Mouse (Mus musculus) embryonic facial prominence, embryonic 10.5 days (tissue): ENCODE measurements around the gene Exoc6b. TPM values are rescaled to one million over a fixed set of nuclear protein-coding genes. Genes with fewer than 3 reads are reported as not detected.

Experiments used
- DNase-seq: peaks from one replicate; pipeline ENCODE4 v3.0.0-alpha.2; 2017; ENCODE audit warnings: low spot score
- H3K27ac ChIP-seq: fragments of 300-500 bp; sonication (generic); replicated peaks from 2 replicates; pipeline ENCODE4 v1.5.1; 2016; ENCODE audit warnings: mild to moderate bottlenecking
- H3K27me3 ChIP-seq: fragments of 300-500 bp; sonication (generic); replicated peaks from 2 replicates; pipeline ENCODE4 v1.6.1; 2016; ENCODE audit warnings: low read depth, mild to moderate bottlenecking; ENCODE audit not compliant: poor library complexity, severe bottlenecking
- H3K36me3 ChIP-seq: fragments of 300-500 bp; sonication (generic); replicated peaks from 2 replicates; pipeline ENCODE4 v1.6.1; 2016; ENCODE audit warnings: mild to moderate bottlenecking, moderate library complexity
- H3K4me1 ChIP-seq: fragments of 300-500 bp; sonication (generic); 2 replicates; pipeline ENCODE4 v1.6.1; 2016
- H3K4me3 ChIP-seq: fragments of 300-500 bp; sonication (generic); 2 replicates; pipeline ENCODE4 v1.5.1; 2016; ENCODE audit warnings: mild to moderate bottlenecking, moderate library complexity
- H3K9me3 ChIP-seq: fragments of 300-500 bp; sonication (generic); 2 replicates; pipeline ENCODE4 v1.6.1; 2016; ENCODE audit warnings: mild to moderate bottlenecking
- WGBS: fragments of 180-500 bp; shearing (Covaris S2); methylation state at CpG from one replicate; pipeline ENCODE4 v1.1.7; 2016; 5-methylcytosine and 5-hydroxymethylcytosine counted together
- polyA plus RNA-seq: library from polyadenylated mRNA; unstranded; fragments of >200 nt; fragmentation: Nextera tagmentation; extraction: Ambion mirVana; gene quantifications from 2 replicates; pipeline ENCODE4 v1.2.1, GENCODE M21; 2016

Gene Exoc6b
- polyA plus RNA-seq, 1 experiment from 2014 or later = 27.4 TPM

DNA sequence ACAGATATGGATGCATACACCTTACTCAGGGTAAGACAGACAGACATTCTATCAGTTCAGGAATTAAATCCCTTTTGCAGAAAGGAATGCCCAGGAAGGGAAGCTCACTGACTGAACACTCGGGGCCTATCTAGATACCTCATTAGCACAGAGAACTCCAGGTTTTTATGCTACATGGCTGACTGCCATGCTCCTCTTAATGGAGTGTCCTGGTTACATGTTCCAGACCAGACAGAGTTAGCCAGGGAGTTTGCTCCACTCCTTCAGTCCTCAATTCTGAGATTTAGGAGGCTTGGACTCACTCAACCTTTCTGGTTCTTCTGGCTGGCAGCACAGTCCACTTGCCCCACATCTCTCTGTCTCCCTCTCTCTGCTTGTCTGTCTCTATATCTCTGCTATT, 106.3 kb downstream of the Exoc6b start:
- no peak for DNase-seq
- WGBS = 81% methylated on average over 1 of the region's 1 CpGs
- H3K27me3 ChIP-seq = no peaks in the 10 kb centered on the region
- H3K4me1 ChIP-seq = peaks cover 15% of the 10 kb centered on the region
- no peaks in the 10 kb centered on the region for H3K9me3 ChIP-seq
- H3K27ac ChIP-seq = no peak overlapping the region; the same call in 1 of the 2 replicates
- no peaks in the 10 kb centered on the region for H3K36me3 ChIP-seq
- H3K4me3 ChIP-seq = no peak overlapping the region

DNA sequence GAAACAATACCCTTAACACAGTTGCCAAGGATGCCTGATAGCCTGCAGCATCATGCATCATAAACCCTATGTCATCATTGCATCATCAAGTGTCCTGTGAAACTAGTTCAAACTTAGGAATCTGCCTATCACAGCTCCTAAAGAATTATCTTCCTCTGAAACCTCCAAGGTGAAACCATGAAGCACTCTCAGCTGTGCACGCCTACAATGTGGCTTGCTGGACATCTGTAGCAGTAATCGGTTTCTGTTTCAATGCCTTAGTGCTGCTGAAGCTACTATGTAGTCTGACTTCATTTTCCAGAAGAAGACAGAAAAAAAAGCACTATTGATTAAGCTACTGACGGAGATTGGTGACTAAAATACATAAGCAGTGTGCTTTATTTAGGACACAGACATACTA, 107.5 kb downstream of the Exoc6b start:
- H3K36me3 ChIP-seq = no peaks in the 10 kb centered on the region
- no peak for DNase-seq
- 88% methylated on average over 3 of the region's 3 CpGs for WGBS
- peaks cover 12% of the 10 kb centered on the region for H3K4me1 ChIP-seq
- H3K4me3 ChIP-seq = no peak overlapping the region
- H3K27me3 ChIP-seq = no peaks in the 10 kb centered on the region
- H3K27ac ChIP-seq = no peak overlapping the region
- H3K9me3 ChIP-seq = no peaks in the 10 kb centered on the region

DNA sequence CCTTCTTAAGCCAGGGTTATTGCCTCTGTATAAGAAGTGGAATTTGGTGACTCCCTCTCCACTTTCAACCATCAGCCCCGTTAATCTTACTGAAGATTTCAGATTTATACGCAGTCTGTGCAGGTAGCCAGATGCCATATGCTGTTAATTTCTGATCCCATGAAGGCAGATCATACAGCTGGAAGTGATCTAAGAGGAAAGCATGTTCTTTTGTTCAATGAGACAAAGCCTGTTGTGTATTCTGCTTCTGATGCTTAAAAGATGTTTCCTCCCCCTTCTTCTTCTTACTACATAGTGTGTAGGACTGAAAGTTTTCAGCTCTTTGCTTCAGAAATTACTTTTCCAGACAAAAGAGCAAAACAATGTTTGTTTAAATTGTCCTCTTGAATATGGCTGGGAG, 109.8 kb downstream of the Exoc6b start:
- Histone ChIP-seq H3K4me1 (peaks cover 12% of the 10 kb centered on the region), H3K36me3 (no peaks in the 10 kb centered on the region), H3K9me3 (no peaks in the 10 kb centered on the region), H3K27me3 (no peaks in the 10 kb centered on the region), H3K27ac (peak overlapping the region; percentile 69), H3K4me3 (no peak overlapping the region)
- WGBS = 52% methylated on average over 2 of the region's 2 CpGs
- DNase-seq = no peak

DNA sequence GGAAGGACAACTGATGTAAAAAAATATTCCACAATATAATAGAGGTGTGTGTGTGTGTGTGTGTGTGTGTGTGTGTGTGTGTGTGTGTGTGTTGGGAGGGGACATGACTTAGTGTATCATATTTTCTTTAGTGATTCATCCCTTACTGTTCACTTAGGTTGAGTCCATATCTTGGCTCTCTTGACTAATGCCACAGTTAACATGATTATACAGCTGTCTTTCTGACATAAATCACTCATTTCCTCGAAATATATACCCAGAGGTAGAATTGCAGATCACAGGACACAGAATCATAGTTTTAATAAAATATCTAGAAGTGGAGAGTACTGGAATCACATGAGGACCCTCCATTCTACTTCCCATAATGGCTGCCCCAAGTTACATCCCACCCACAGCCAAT, 117.7 kb downstream of the Exoc6b start:
- Histone ChIP-seq H3K4me3 (no peak overlapping the region), H3K27me3 (no peaks in the 10 kb centered on the region), H3K9me3 (no peaks in the 10 kb centered on the region), H3K4me1 (peaks cover 3% of the 10 kb centered on the region; the same call in 1 of the 2 replicates), H3K36me3 (no peaks in the 10 kb centered on the region), H3K27ac (no peak overlapping the region)
- WGBS = 81% methylated on average over 1 of the region's 1 CpGs
- DNase-seq = no peak

DNA sequence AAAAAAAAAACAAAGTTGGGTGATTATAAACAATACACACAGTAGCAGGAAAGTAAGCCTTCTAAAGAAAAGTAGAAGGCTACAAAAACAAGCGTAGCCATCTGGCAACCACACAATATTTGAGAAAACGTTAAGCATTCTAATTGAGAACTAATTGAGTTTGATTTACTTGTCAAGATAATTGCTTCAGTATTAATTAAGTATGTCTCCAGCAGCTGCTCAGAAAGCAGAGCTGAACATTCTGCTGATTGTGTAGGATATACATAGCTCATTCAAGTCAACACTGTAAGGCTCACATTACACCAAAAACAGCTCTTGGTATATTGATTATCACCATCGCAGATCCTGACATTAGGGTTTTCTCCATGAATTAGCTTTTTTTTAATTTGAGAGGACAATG, 122.7 kb downstream of the Exoc6b start:
- H3K4me1 ChIP-seq = peaks cover 5% of the 10 kb centered on the region; the same call in 1 of the 2 replicates
- no peaks in the 10 kb centered on the region for H3K36me3 ChIP-seq
- WGBS = 49% methylated on average over 3 of the region's 3 CpGs
- DNase-seq = no peak
- H3K27ac ChIP-seq = no peak overlapping the region
- no peak overlapping the region for H3K4me3 ChIP-seq
- H3K27me3 ChIP-seq = no peaks in the 10 kb centered on the region
- H3K9me3 ChIP-seq = no peaks in the 10 kb centered on the region

DNA sequence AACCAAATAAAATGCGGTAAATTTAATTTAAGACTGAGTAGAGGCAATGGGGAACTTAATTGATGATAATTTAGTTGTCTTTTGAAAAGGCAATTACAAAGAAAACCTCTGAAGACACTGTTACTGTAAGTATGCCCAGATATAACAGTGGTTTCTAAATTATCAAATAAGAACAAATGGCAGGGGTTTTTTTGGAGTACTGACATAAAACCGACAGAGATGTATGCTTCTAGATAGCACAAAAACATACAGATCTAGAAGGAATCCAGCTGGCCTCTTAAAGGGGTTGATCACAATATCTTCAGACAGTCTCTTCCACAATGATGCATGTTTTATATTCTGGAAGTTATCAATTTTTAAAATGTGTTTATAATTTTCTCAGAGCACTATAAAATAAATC, 123.2 kb downstream of the Exoc6b start:
- Histone ChIP-seq H3K4me3 (no peak overlapping the region), H3K36me3 (no peaks in the 10 kb centered on the region), H3K9me3 (no peaks in the 10 kb centered on the region), H3K27me3 (no peaks in the 10 kb centered on the region), H3K4me1 (peaks cover 5% of the 10 kb centered on the region; the same call in 1 of the 2 replicates), H3K27ac (no peak overlapping the region)
- WGBS = 86% methylated on average over 2 of the region's 2 CpGs
- no peak for DNase-seq

DNA sequence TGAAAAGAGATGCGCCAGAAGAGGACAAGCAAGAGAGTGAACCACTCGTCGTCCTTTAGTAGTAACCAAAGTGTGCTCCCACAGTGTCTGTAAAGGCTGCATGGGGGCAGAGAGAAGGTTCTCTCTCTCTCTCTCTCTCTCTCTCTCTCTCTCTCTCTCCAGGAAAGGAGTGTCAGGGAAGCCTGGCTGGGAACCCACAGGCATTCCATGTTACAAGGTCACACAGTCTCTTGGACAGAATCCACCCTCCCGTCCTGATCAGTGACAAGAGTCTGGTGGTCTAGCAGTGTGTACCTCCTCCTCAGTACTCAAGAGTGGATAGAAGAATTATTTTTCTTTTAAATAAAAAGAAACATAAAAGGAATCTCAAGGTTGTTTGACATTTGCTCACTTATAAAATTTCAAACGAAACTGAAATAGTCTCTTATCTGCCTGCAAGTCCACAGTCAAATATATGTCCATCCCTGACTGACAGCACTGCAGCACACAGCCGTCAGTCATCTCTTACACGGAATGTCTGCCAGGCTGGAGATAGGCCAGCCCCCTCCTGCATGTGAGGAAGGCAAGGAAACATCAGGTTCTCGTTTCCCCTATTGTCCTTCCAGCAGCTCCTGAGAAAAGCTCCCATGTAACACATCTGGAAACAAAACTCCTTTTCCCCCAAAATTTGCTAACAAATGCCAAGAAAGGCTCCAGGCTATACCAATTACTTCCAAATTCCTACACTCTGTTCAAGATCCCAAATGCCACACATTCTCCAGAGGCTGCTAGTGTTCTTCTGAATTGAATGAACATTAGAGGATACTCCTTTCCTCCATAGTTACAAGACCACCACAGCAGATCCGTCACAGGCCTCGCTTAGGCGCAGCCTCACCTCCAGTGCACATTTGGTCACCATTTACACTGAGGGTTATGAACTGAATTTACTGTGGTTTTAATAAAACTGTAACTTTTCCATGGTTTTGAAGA, 136.1 kb downstream of the Exoc6b start:
- 58% methylated on average over 11 of the region's 11 CpGs for whole genome bisulfite sequencing
- Histone ChIP-seq H3K27me3 (no peaks in the 10 kb centered on the region), H3K36me3 (no peaks in the 10 kb centered on the region), H3K4me1 (peaks cover 33% of the 10 kb centered on the region), H3K9me3 (no peaks in the 10 kb centered on the region), H3K27ac (peak overlapping the region; percentile 67), H3K4me3 (no peak overlapping the region)
- peak; percentile 31 for DNase-seq

DNA sequence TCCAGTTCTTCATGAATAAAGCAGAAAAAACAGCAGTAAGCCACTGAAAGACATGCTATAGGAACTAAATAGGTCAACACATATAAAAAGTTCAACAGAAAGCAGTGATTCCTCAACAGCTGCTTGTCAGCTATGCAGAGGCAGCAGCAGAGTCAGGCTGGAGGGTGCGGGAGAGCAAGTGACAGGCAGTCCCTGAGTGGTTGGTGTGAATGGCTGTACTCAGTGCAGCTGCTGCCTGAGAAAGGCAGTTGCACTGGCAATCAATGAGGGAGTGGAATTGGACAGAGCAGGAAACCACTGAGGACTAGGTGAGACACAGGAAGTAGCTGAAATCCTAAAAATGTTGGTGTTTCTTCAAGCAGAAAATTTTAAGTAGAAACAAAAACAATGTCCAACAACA, 138.3 kb downstream of the Exoc6b start:
- H3K4me3 ChIP-seq = no peak overlapping the region
- no peaks in the 10 kb centered on the region for H3K36me3 ChIP-seq
- no peak overlapping the region for H3K27ac ChIP-seq
- H3K9me3 ChIP-seq = no peaks in the 10 kb centered on the region
- DNase-seq = peak; percentile 23
- H3K4me1 ChIP-seq = peaks cover 33% of the 10 kb centered on the region
- 45% methylated on average over 1 of the region's 1 CpGs for WGBS
- H3K27me3 ChIP-seq = no peaks in the 10 kb centered on the region

DNA sequence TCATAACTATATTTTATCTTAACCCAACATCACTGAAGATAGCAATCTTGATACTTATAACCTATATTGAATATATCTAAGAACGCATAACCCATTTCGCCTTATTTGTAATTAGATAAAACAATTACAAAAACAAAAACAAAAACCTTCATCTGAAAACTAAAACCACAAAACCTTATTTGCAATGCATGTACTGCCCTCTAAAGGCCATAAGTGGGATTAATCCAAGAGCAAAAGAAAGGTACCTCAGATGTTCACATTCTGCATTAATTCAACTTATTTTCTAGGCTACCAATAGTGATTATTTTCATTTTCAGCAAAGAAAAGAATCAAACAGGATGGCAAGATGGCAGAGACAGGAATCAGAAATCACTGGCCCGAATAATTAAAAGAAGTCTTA, 143.2 kb downstream of the Exoc6b start:
- Histone ChIP-seq H3K27ac (no peak overlapping the region), H3K36me3 (no peaks in the 10 kb centered on the region), H3K27me3 (no peaks in the 10 kb centered on the region), H3K4me1 (peaks cover 17% of the 10 kb centered on the region), H3K4me3 (no peak overlapping the region), H3K9me3 (no peaks in the 10 kb centered on the region)
- no peak for DNase-seq
- WGBS = 61% methylated on average over 3 of the region's 3 CpGs

DNA sequence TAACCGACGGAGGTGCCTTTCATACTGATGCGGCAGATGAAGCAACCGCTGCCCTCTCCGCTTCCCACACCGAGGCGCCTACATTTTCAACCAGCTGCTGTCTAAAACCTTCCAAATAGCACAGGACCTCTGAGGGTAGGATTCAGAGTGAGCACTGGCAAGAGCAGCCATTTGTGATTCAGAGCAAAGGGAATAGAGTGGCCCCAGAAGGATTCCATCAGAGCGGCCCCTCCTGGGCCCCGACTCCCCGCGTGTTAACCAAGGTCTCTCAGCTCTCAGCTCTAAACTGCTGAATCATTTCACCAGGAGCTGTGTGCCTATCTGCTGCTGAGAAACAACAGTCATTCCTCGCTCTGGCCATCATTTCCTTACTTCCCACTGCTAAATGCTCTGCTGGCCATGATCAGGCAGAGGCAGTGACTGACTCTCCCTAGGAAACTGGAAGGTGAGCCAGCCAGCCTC, 145.5 kb downstream of the Exoc6b start:
- Histone ChIP-seq H3K27me3 (no peaks in the 10 kb centered on the region), H3K9me3 (no peaks in the 10 kb centered on the region), H3K36me3 (no peaks in the 10 kb centered on the region), H3K27ac (peak overlapping the region; percentile 63), H3K4me3 (0 out of 2 replicates have a peak overlapping the region, but pooled peaks have one; percentile 28), H3K4me1 (peaks cover 14% of the 10 kb centered on the region)
- 40% methylated on average over 12 of the region's 12 CpGs for WGBS
- peak; percentile 28 for DNase-seq

DNA sequence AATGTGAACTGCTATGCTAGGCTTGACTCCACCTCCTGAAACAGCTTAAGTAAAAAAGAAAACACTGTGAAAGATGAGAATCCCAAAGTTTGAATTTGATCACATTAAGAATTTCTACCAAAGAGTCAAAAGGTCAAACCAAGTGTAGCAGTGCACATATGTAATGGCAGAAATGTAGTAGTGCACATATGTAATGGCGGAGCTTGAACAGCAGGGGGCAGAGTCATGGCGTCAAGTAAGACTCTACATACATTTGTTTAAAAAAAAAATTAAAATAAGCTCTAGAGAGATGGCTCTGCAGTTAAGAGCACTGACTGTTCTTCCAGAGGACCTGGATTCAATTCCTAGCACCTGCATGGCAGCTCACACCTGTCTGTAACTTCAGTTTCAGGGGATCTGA, 153.0 kb downstream of the Exoc6b start:
- Histone ChIP-seq H3K36me3 (no peaks in the 10 kb centered on the region), H3K9me3 (no peaks in the 10 kb centered on the region), H3K27ac (no peak overlapping the region), H3K4me3 (no peak overlapping the region), H3K4me1 (no peaks in the 10 kb centered on the region), H3K27me3 (no peaks in the 10 kb centered on the region)
- WGBS = 28% methylated on average over 2 of the region's 2 CpGs
- peak; percentile 65 for DNase-seq

DNA sequence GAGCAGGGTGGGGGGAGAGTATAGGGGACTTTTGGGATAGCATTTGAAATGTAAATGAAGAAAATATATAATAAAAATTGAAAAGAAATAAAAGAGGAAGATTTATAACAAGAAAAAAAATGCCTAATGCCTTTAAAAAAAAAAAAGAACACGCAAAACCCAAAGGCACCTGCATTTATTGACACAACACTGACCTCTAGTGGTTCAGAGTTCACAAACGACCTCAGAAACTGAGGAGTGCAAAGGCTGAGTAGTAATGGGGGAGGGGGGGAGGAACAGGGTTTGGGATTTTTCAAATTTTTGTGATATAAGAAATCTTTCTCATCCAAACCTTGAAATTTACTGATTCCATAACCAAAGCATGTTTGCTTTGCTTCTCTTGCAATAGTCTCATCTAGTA, 156.9 kb downstream of the Exoc6b start:
- Histone ChIP-seq H3K27me3 (no peaks in the 10 kb centered on the region), H3K4me1 (no peaks in the 10 kb centered on the region), H3K27ac (no peak overlapping the region), H3K4me3 (no peak overlapping the region), H3K36me3 (no peaks in the 10 kb centered on the region), H3K9me3 (no peaks in the 10 kb centered on the region)
- peak; percentile 27 for DNase-seq
- 5% methylated on average over 2 of the region's 2 CpGs for whole genome bisulfite sequencing
